Mouse (Mus musculus) liver, embryonic 15.5 days (tissue): ENCODE measurements at regions not wholly inside any gene's neighbourhood (a gene's known extent, or its start where the extent isn't known, plus 50 kb on each side); places are given as distances from the start of the nearest gene placed in this dataset.
A peak's percentile ranks its signal among the peaks of the same experiment; 100 is the strongest.
"Not testable (repeated sequence)": the region's sequence is repeated elsewhere in the genome, so short reads cannot be mapped to it uniquely, and the experiment has no call there.

ENCODE experiments used
- ATAC-seq: fragments of 200-750 bp; cut with Nextera tagmentation; 2 replicates; pipeline ENCODE4 v1.8.0; 2017; ENCODE audit warnings: moderate number of reproducible peaks, mild to moderate bottlenecking, moderate library complexity; ENCODE audit not compliant: insufficient read depth
- H3K27ac ChIP-seq: fragments of 300-500 bp; sonication (generic); replicated peaks from 2 replicates; pipeline ENCODE4 v1.5.1; 2015; ENCODE audit warnings: mild to moderate bottlenecking, inconsistent platforms
- H3K27me3 ChIP-seq: fragments of 300-500 bp; sonication (generic); 2 replicates; pipeline ENCODE4 v1.6.1; 2015; ENCODE audit warnings: mild to moderate bottlenecking, inconsistent platforms
- H3K36me3 ChIP-seq: fragments of 300-500 bp; sonication (generic); replicated peaks from 2 replicates; pipeline ENCODE4 v1.6.1; 2015; ENCODE audit warnings: moderate library complexity, mild to moderate bottlenecking, inconsistent platforms
- H3K4me1 ChIP-seq: fragments of 300-500 bp; sonication (generic); replicated peaks from 2 replicates; pipeline ENCODE4 v1.6.1; 2015; ENCODE audit warnings: inconsistent platforms
- H3K4me2 ChIP-seq: fragments of 300-500 bp; sonication (generic); 2 replicates; pipeline ENCODE4 v1.6.1; 2015; ENCODE audit warnings: moderate library complexity, mild to moderate bottlenecking, inconsistent platforms
- H3K4me3 ChIP-seq: fragments of 300-500 bp; sonication (generic); replicated peaks from 2 replicates; pipeline ENCODE4 v1.5.1; 2015; ENCODE audit warnings: mild to moderate bottlenecking, inconsistent platforms
- H3K9ac ChIP-seq: fragments of 300-500 bp; sonication (generic); 2 replicates; pipeline ENCODE4 v1.6.1; 2015; ENCODE audit warnings: moderate library complexity, mild to moderate bottlenecking, inconsistent platforms
- H3K9me3 ChIP-seq: fragments of 300-500 bp; sonication (generic); replicated peaks from 2 replicates; pipeline ENCODE4 v1.6.1; 2016; ENCODE audit warnings: inconsistent platforms
- WGBS: fragments of 180-500 bp; shearing (Covaris S2); methylation state at CpG from one replicate; pipeline ENCODE4 v1.1.7; 2015; ENCODE audit warnings: mixed read lengths; ENCODE audit not compliant: insufficient replicate concordance; 5-methylcytosine and 5-hydroxymethylcytosine counted together

DNA sequence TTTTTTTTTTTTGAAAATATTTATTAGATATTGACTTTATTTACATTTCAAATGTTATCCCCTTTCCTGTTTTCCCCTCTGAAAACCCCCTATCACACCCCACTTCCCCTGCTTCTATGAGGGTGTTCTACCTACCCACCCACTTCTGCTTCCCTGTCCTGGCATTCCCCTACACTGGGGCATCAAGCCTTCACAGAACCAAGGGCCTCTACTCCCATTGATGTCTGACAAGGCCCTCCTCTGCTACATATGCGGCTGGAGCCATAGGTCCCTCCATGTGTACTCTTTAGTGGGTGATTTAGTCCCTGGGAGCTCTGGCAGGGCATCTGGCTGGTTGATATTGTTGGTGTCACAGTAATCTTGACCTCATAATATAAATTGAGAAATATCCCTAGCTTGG is 79.1 kb downstream of the Gm13691 start:
- not testable (repeated sequence) for H3K36me3 ChIP-seq, H3K9ac ChIP-seq, H3K4me1 ChIP-seq, H3K27me3 ChIP-seq, H3K9me3 ChIP-seq, ATAC-seq, H3K27ac ChIP-seq, H3K4me3 ChIP-seq, H3K4me2 ChIP-seq
- 73% methylated on average over 1 of the region's 1 CpGs for WGBS

DNA sequence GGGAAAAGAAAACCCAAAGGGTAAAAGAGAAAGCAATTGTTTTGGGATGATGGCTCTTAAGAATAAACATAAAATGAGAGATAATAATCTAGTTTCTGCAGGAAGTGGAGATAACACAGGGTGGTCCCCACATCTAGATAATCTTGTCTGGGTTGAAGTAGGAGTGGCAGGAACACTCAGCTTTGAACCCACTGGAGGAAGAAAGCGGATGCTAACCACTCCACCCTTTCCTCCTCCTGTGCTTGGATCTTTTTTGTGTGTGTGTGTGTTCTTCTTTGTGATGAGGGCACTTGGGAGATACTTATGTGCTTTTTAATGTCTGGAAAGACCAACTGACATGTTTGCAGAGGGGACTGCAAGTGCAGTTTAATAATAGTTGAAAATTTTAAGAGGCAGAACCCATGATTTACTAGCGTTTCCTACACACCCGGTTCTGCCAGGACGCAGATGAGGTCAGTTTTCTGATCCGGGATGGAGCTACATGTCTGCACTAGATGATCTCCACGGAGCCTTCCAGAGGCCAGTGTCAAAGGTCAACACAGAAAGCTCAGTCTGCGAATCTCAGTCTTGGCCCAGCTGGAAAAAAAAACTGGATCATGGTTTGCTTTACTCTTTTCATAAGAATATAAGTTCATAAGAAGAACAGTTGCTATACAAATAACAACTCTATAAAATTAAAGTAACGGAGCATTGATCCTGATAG is 82.7 kb downstream of the Gm13691 start:
- Histone ChIP-seq H3K36me3 (no peaks in the 10 kb centered on the region), H3K27ac (no peak overlapping the region), H3K4me3 (no peak overlapping the region), H3K9ac (no peak overlapping the region), H3K4me2 (no peak overlapping the region), H3K27me3 (no peaks in the 10 kb centered on the region), H3K4me1 (peaks cover 12% of the 10 kb centered on the region), H3K9me3 (no peaks in the 10 kb centered on the region)
- ATAC-seq = no peak
- 51% methylated on average over 8 of the region's 8 CpGs for WGBS

DNA sequence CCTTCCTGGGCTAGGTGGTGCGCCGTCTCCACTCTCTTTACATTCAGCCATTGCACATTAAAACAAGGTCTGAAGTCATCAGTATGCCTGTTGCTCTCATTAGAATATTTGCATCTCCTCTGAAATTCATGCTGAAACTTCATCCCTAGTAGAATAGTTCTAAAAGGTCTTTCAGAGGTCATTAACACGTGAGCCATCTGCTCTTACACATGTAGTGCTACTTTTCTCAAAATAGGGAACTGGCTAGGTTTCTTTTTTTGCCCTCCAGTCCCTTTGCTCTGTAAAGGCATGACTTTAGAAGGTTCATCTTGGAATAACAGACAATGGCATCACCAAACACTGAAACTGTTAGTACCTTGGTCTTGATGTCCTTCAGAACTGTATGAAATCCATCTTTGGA is 85.6 kb downstream of the Gm13691 start:
- no peaks in the 10 kb centered on the region for H3K9me3 ChIP-seq
- H3K27me3 ChIP-seq = no peaks in the 10 kb centered on the region
- no peak overlapping the region for H3K27ac ChIP-seq
- WGBS = 74% methylated on average over 3 of the region's 3 CpGs
- no peak for ATAC-seq
- H3K4me1 ChIP-seq = peaks cover 35% of the 10 kb centered on the region
- no peak overlapping the region for H3K4me2 ChIP-seq
- H3K9ac ChIP-seq = no peak overlapping the region
- H3K4me3 ChIP-seq = no peak overlapping the region
- no peaks in the 10 kb centered on the region for H3K36me3 ChIP-seq

DNA sequence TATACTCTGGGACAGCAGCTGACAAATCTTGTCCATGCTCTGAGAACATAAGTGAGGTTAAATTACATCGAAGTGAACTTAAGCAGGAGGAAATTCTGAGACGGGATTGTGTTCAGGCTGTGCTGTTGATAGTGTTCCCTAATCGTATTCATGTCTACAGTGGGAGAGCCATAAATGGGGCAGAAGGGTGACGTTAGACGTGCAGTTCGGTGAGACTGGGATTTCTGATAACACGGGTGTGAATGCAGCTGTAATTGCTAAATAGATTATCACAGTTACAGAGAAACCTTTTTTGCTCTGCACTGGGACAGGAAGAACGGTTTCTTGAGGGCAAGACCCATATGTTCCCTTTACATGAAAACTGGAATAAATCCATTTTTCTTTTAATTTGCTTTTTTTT is 88.9 kb downstream of the Gm13691 start:
- H3K4me1 ChIP-seq = peaks cover 30% of the 10 kb centered on the region
- 19% methylated on average over 8 of the region's 8 CpGs for WGBS
- H3K4me3 ChIP-seq = no peak overlapping the region
- peak overlapping the region; percentile 66 for H3K27ac ChIP-seq
- peak; percentile 99 for ATAC-seq
- no peak overlapping the region for H3K9ac ChIP-seq
- no peaks in the 10 kb centered on the region for H3K9me3 ChIP-seq
- no peaks in the 10 kb centered on the region for H3K27me3 ChIP-seq
- peak overlapping the region; percentile 33 for H3K4me2 ChIP-seq
- H3K36me3 ChIP-seq = no peaks in the 10 kb centered on the region

DNA sequence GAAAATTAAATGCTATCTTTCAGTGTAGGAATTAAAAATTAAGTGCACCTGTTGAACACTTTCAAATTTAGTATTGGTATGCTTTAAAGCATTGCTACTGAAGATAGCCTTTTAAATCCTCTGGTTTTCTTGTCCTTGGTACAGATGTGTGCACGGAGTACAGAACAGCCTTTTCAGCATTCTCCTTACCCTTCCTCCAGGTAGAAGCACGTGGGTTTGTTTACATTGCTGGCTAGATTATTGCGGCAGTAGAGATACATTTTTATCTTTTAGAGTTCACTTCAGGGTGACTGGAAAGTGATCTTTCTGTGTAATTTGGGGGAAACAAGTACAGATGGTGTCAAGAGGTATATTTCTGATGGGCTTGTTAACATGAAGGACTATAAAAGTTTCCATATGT is 89.9 kb downstream of the Gm13691 start:
- no peak overlapping the region for H3K4me3 ChIP-seq
- H3K36me3 ChIP-seq = no peaks in the 10 kb centered on the region
- ATAC-seq = peak; percentile 43; the same call in 1 of the 2 replicates
- H3K4me1 ChIP-seq = peaks cover 30% of the 10 kb centered on the region
- WGBS = 25% methylated on average over 3 of the region's 3 CpGs
- H3K27me3 ChIP-seq = no peaks in the 10 kb centered on the region
- H3K4me2 ChIP-seq = no peak overlapping the region
- no peaks in the 10 kb centered on the region for H3K9me3 ChIP-seq
- no peak overlapping the region for H3K9ac ChIP-seq
- H3K27ac ChIP-seq = peak overlapping the region; percentile 54; the same call in 1 of the 2 replicates

DNA sequence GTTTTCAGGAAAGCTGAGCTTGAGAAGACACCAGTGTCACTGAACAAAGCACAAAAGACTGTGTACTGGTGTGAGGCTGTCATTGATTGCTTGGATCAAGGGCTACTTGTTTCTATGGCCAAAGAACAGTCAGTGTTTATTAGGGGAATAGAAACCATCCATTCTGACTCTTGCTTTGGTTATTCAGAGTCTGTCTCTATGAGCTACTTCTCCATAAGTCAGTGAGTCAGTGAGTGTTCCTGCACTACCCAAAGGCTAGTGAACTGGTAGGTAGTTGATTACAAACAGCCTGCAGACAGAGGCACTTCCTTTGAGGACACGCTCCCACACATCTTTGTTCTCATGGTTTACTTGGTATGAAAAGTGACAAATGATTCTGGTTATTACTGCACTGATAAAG is 104.4 kb downstream of the Gm13691 start:
- Histone ChIP-seq H3K27ac (no peak overlapping the region), H3K4me1 (no peaks in the 10 kb centered on the region), H3K4me2 (no peak overlapping the region), H3K4me3 (no peak overlapping the region), H3K9me3 (no peaks in the 10 kb centered on the region), H3K9ac (no peak overlapping the region), H3K36me3 (no peaks in the 10 kb centered on the region), H3K27me3 (no peaks in the 10 kb centered on the region)
- no peak for ATAC-seq
- 74% methylated on average over 1 of the region's 1 CpGs for WGBS

DNA sequence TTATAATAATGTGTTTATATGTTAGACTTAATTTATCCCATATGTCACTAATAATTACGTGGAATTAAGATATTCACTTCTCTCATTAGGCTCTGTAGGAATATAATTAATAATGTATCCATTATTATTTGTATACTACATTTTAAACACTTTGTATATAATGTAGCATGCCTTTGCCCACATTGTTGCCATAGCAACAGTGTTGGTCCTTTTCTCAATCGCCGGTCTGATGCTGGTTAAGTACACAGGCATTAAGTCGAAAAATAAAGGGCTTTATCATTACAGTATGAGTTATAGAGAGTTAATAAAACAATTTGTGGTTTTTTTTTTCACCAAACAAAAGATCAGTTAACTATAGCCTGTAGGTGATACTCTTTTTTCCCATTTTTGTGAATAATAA is 108.4 kb downstream of the Gm13691 start:
- Histone ChIP-seq H3K27me3 (no peaks in the 10 kb centered on the region), H3K4me1 (no peaks in the 10 kb centered on the region; the same call in 1 of the 2 replicates), H3K9me3 (no peaks in the 10 kb centered on the region), H3K9ac (no peak overlapping the region), H3K27ac (no peak overlapping the region), H3K4me3 (no peak overlapping the region), H3K4me2 (no peak overlapping the region), H3K36me3 (no peaks in the 10 kb centered on the region)
- WGBS = 70% methylated on average over 4 of the region's 4 CpGs
- no peak for ATAC-seq

DNA sequence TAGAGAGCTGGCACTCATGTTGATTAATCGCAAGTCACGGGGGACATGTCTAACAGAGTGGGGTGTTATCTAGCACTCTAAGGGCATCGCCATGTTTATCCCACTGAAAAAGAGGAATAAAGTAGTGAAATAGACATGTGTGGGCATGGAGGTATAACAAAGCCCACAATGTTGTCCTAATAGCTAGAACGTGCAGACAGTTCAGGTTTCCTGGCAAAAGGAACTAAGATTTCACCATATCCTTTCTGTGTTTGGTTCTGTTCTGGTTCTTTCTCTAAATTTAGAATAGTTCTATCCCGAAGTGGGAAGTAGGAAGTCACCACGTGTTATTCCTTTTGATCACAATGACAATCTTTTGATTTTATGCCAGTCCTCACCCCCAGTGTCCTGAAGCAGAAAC is 123.2 kb downstream of the Gm13691 start:
- no peak overlapping the region for H3K27ac ChIP-seq
- H3K27me3 ChIP-seq = no peaks in the 10 kb centered on the region
- no peaks in the 10 kb centered on the region for H3K4me1 ChIP-seq
- no peak overlapping the region for H3K9ac ChIP-seq
- no peak for ATAC-seq
- H3K4me2 ChIP-seq = no peak overlapping the region
- 40% methylated on average over 6 of the region's 6 CpGs for WGBS
- H3K4me3 ChIP-seq = no peak overlapping the region
- H3K9me3 ChIP-seq = no peaks in the 10 kb centered on the region
- H3K36me3 ChIP-seq = no peaks in the 10 kb centered on the region

DNA sequence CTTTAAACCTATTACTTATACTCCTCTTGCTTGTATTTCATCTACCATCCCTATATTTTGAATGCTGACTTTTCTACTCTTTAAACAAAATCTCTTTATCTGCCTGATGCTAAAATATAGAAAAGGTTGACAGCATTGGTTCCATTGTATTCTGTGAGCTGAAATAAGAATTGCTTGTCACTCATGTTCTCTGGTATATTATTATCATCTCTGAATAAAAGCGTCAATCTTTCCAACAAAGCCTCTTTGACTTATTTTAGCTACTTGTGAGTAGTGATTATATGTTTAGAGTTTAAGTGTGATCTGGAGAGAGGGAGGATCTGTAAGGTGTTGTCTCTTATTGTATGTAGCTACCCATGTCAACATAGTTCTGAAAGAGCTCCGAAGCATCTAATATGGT is 129.5 kb downstream of the Gm13691 start:
- Histone ChIP-seq H3K9me3 (no peaks in the 10 kb centered on the region), H3K4me2 (no peak overlapping the region), H3K4me1 (no peaks in the 10 kb centered on the region), H3K27ac (no peak overlapping the region), H3K36me3 (no peaks in the 10 kb centered on the region), H3K4me3 (no peak overlapping the region), H3K27me3 (no peaks in the 10 kb centered on the region), H3K9ac (no peak overlapping the region)
- WGBS = 79% methylated on average over 2 of the region's 2 CpGs
- no peak for ATAC-seq

DNA sequence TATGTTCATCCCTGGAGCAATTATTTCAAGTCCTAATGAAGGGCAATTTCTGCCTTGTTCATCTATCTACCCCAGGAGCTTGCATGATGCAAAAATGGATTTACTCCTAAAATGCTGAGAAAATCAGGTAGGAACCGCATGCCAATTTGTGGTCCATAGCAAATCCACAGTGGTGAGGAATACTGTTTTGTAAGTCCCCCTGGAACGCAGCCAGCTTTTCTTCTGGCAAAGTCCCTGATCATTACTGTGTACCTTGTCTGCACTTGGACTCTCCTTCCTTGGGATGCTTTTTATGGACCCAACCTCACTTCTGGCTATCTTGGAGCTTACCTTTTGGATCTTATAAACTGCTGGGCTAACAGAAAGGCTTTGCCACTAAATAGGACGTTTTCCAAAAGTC is 137.2 kb downstream of the Gm13691 start:
- no peaks in the 10 kb centered on the region for H3K27me3 ChIP-seq
- H3K9ac ChIP-seq = no peak overlapping the region
- H3K4me2 ChIP-seq = no peak overlapping the region
- 60% methylated on average over 3 of the region's 3 CpGs for WGBS
- no peak for ATAC-seq
- H3K4me1 ChIP-seq = no peaks in the 10 kb centered on the region
- no peak overlapping the region for H3K27ac ChIP-seq
- no peaks in the 10 kb centered on the region for H3K9me3 ChIP-seq
- H3K36me3 ChIP-seq = no peaks in the 10 kb centered on the region
- no peak overlapping the region for H3K4me3 ChIP-seq

DNA sequence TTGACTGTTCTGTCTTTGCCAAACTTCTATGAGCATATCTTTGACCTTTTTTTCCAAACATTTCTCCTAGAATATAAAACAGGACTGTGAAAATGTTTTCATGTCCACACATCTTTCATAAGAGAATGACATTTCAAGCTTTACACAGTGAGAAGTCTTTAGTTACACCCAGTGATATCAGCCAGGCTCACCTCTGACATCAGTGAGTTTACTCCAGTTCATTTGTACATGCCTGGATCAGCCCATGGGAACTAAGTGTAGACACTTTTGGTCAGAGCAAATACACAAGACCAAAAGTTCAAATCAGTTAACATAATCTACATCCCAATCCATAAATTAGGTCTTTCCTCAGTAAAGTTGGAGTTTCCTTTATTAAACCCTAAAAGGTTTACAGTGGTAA is 171.4 kb downstream of the Gm13691 start:
- ATAC-seq = no peak
- no peak overlapping the region for H3K9ac ChIP-seq

DNA sequence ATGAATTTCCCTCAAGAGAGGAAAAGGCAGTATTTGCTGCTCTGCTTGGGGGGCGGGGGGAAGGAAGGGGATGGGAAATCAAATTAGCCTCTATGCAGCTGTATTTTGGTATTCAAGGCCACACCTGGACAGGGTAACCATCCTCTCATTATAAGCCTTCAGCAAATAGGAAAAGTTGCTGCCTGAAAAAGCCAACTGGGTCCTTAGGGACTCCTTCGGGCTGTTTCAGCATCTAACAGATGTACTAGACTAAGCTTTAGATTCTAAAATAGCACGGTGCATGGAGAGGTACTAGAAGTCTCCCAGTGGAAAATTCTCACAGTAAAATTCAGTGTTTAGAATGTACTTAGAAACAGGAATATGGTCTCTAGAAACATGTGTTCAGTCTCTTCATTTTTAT is 183.1 kb downstream of the Gm13691 start:
- Histone ChIP-seq H3K4me1 (no peaks in the 10 kb centered on the region), H3K27ac (no peak overlapping the region), H3K9me3 (no peaks in the 10 kb centered on the region), H3K4me2 (no peak overlapping the region), H3K36me3 (no peaks in the 10 kb centered on the region), H3K4me3 (no peak overlapping the region), H3K9ac (no peak overlapping the region), H3K27me3 (no peaks in the 10 kb centered on the region)
- ATAC-seq = no peak
- 65% methylated on average over 3 of the region's 3 CpGs for WGBS

More for the DNA sequence above, 171.4 kb downstream of the Gm13691 start:
- Histone ChIP-seq H3K36me3 (no peaks in the 10 kb centered on the region), H3K27me3 (no peaks in the 10 kb centered on the region), H3K27ac (no peak overlapping the region), H3K4me1 (no peaks in the 10 kb centered on the region), H3K4me3 (no peak overlapping the region), H3K4me2 (no peak overlapping the region), H3K9me3 (no peaks in the 10 kb centered on the region)
